14 mouse cellular contexts compared by ENCODE assay signal in genomic region chr3:98335331-98335730, GRCm38 (mm10). TPM values are rescaled to one million over a fixed set of nuclear protein-coding genes. Genes with fewer than 3 reads are reported as not detected.
DNase-seq lines count a peak whose midpoint lies in the region; ATAC-seq lines count a peak whose summit lies in the region.
"Had no signal": no experiment of that assay in that cellular context is flagged by ENCODE, and none has a peak within 500 bp of the region (broad histone marks: within the 10 kb centered on the region; RNA-seq: fewer than 3 reads in every experiment).

No protein-coding gene starts in this region.

- H3K9me3 ChIP-seq in hindbrain, embryonic 12.5 days (replicated peaks), result no peaks in the 10 kb centered on the region
- H3K9me3 ChIP-seq in hindbrain, embryonic 11.5 days (ENCODE audit: control insufficient read depth, low read length), result no peaks in the 10 kb centered on the region
- no peaks in the 10 kb centered on the region for H3K9me3 ChIP-seq in liver, embryonic 13.5 days (replicated peaks)
- H3K9me3 ChIP-seq: heart, embryonic 15.5 days had no signal

- peak overlapping the region; percentile 25; the same call in 1 of the 2 replicates for H3K4me2 ChIP-seq in hindbrain, embryonic 12.5 days (replicated peaks)
- no peak overlapping the region for H3K4me2 ChIP-seq in hindbrain, embryonic 11.5 days (replicated peaks; ENCODE audit: low read depth, low read length)
- H3K4me2 ChIP-seq in liver, embryonic 13.5 days, result peak overlapping the region; percentile 89
- H3K4me2 ChIP-seq: heart, embryonic 15.5 days; midbrain, embryonic 11.5 days had no signal

- DNase-seq in hindbrain, embryonic 11.5 days (ENCODE audit: low spot score), result no peak
- DNase-seq in 416B (ENCODE audit: low read depth), result peak; percentile 35
- DNase-seq in MEL-GATA-1-ER (ENCODE audit: extremely low read depth, low read depth), result peak; percentile 80
- no peak for DNase-seq in liver, embryonic 13.5 days
- no peak for DNase-seq in ovary, postnatal 10 days (ENCODE audit: low spot score)
- DNase-seq in cerebellum, postnatal 36 days, result no peak
- DNase-seq: adrenal gland, postnatal 10 days; cerebellum, postnatal 14 days; gastrocnemius, postnatal 14 days had no signal

- H3K9ac ChIP-seq in hindbrain, embryonic 12.5 days, result no peak overlapping the region
- H3K9ac ChIP-seq in hindbrain, embryonic 11.5 days (ENCODE audit: low read depth, low read length), result no peak overlapping the region
- no peak overlapping the region for H3K9ac ChIP-seq in liver, embryonic 13.5 days
- H3K9ac ChIP-seq: heart, embryonic 15.5 days had no signal

- no peak overlapping the region for H3K4me3 ChIP-seq in hindbrain, embryonic 12.5 days
- no peak overlapping the region for H3K4me3 ChIP-seq in hindbrain, embryonic 11.5 days (ENCODE audit: low read depth, low read length)
- no peak overlapping the region for H3K4me3 ChIP-seq in liver, embryonic 13.5 days (replicated peaks)
- H3K4me3 ChIP-seq: heart, embryonic 15.5 days had no signal

- H3K27me3 ChIP-seq in hindbrain, embryonic 12.5 days, result no peaks in the 10 kb centered on the region; the same call in 1 of the 2 replicates
- no peaks in the 10 kb centered on the region for H3K27me3 ChIP-seq in hindbrain, embryonic 11.5 days (ENCODE audit: control insufficient read depth, insufficient read depth, low read length)
- no peaks in the 10 kb centered on the region for H3K27me3 ChIP-seq in liver, embryonic 13.5 days
- H3K27me3 ChIP-seq: heart, embryonic 15.5 days had no signal

- peaks cover 37% of the 10 kb centered on the region for H3K4me1 ChIP-seq in hindbrain, embryonic 12.5 days
- peaks cover 6% of the 10 kb centered on the region; the same call in 1 of the 2 replicates for H3K4me1 ChIP-seq in hindbrain, embryonic 11.5 days (replicated peaks; ENCODE audit: control insufficient read depth, insufficient read depth, low read length)
- peaks cover 56% of the 10 kb centered on the region for H3K4me1 ChIP-seq in liver, embryonic 13.5 days (replicated peaks)

- no peak overlapping the region for H3K27ac ChIP-seq in hindbrain, embryonic 12.5 days
- no peak overlapping the region for H3K27ac ChIP-seq in hindbrain, embryonic 11.5 days (ENCODE audit: low read depth, low read length)
- H3K27ac ChIP-seq in liver, embryonic 13.5 days, result peak overlapping the region; percentile 55
- H3K27ac ChIP-seq: heart, embryonic 15.5 days; kidney, postnatal 0 days had no signal

- no peak for ATAC-seq in hindbrain, embryonic 12.5 days (ENCODE audit: low FRiP score)
- no peak for ATAC-seq in hindbrain, embryonic 11.5 days (ENCODE audit: low FRiP score)
- ATAC-seq in liver, embryonic 13.5 days (ENCODE audit: low read depth), result no peak
- ATAC-seq in megakaryocyte, adult 5-6 weeks (ENCODE audit: poor library complexity, severe bottlenecking), result no peak

- H3K36me3 ChIP-seq in hindbrain, embryonic 12.5 days, result peaks cover 24% of the 10 kb centered on the region
- H3K36me3 ChIP-seq in hindbrain, embryonic 11.5 days (ENCODE audit: control insufficient read depth, insufficient read depth, low read length), result no peaks in the 10 kb centered on the region
- peaks cover 45% of the 10 kb centered on the region for H3K36me3 ChIP-seq in liver, embryonic 13.5 days

RNA-seq across cellular contexts. Expression of gene Phgdh, which starts 4.5 kb away (rescaled TPM):
- polyA plus RNA-seq in hindbrain, embryonic 12.5 days (2016; fragmentation: Nextera tagmentation; extraction: Ambion mirVana), result 201 and 240 TPM in 2 replicates
- 311 and 319 TPM in 2 replicates for polyA plus RNA-seq in hindbrain, embryonic 11.5 days (2014; fragmentation: Nextera tagmentation; extraction: Ambion mirVana)
- 305 and 316 TPM in 2 replicates for polyA plus RNA-seq in liver, embryonic 13.5 days (2015; fragmentation: Nextera tagmentation; extraction: Ambion mirVana)
- total RNA-seq in megakaryocyte, adult 5-6 weeks (2015), result 11.0 and 13.9 TPM in 2 replicates
- total RNA-seq in megakaryocyte, adult 5-6 weeks (2017), result 59.7 and 75.3 TPM in 2 replicates

RNA-seq across cellular contexts. Expression of gene Zfp697, which starts 46.9 kb away (rescaled TPM):
- 9.7 and 12.0 TPM in 2 replicates for polyA plus RNA-seq in hindbrain, embryonic 12.5 days (2016; fragmentation: Nextera tagmentation; extraction: Ambion mirVana)
- 12.2 and 15.5 TPM in 2 replicates for polyA plus RNA-seq in hindbrain, embryonic 11.5 days (2014; fragmentation: Nextera tagmentation; extraction: Ambion mirVana)
- polyA plus RNA-seq in liver, embryonic 13.5 days (2015; fragmentation: Nextera tagmentation; extraction: Ambion mirVana), result 2.0 and 2.8 TPM in 2 replicates
- 0.14 and 0.47 TPM in 2 replicates for total RNA-seq in megakaryocyte, adult 5-6 weeks (2015)
- 0.53 TPM in 1 of 2 replicates, not detected in the other for total RNA-seq in megakaryocyte, adult 5-6 weeks (2017)

RNA-seq across cellular contexts. Expression of gene Hmgcs2, which starts 55.1 kb away (rescaled TPM):
- polyA plus RNA-seq in hindbrain, embryonic 12.5 days (2016; fragmentation: Nextera tagmentation; extraction: Ambion mirVana), result 4.0 and 5.6 TPM in 2 replicates
- polyA plus RNA-seq in hindbrain, embryonic 11.5 days (2014; fragmentation: Nextera tagmentation; extraction: Ambion mirVana), result 2.9 and 5.2 TPM in 2 replicates
- polyA plus RNA-seq in liver, embryonic 13.5 days (2015; fragmentation: Nextera tagmentation; extraction: Ambion mirVana), result 41.9 and 42.6 TPM in 2 replicates
- 0.46 TPM in 1 of 2 replicates, not detected in the other for total RNA-seq in megakaryocyte, adult 5-6 weeks (2015)
- total RNA-seq in megakaryocyte, adult 5-6 weeks (2017), result 0.11 and 0.24 TPM in 2 replicates

Comparison
In these comparisons a context has a peak if more than half of its experiments do, and no peak if none do; other contexts are left out.
1. DNase-seq: peak in 416B (single experiment) and MEL-GATA-1-ER (single experiment); none in hindbrain, embryonic 11.5 days (single experiment), liver, embryonic 13.5 days (single experiment), ovary, postnatal 10 days (single experiment) and cerebellum, postnatal 36 days (0 of 2).